11 mouse cellular contexts compared by ENCODE assay signal in genomic region chr17:87200134-87200533, GRCm38 (mm10).
DNase-seq lines count a peak whose midpoint lies in the region; ATAC-seq lines count a peak whose summit lies in the region.
"Had no signal": no experiment of that assay in that cellular context is flagged by ENCODE, and none has a peak within 500 bp of the region (broad histone marks: within the 10 kb centered on the region; RNA-seq: fewer than 3 reads in every experiment).

No protein-coding gene starts in this region.

- H3K27ac ChIP-seq in heart, embryonic 10.5 days, result peak overlapping the region; percentile 59; the same call in 1 of the 2 replicates
- H3K27ac ChIP-seq in kidney, embryonic 15.5 days, result peak overlapping the region; percentile 89
- peak overlapping the region; percentile 79 for H3K27ac ChIP-seq in limb, embryonic 15.5 days
- H3K27ac ChIP-seq: layer of hippocampus, adult 2 months; liver, embryonic 14.5 days had no signal

- no peak for DNase-seq in heart, embryonic 10.5 days (ENCODE audit: low spot score)
- no peak for DNase-seq in heart, postnatal 10 days
- DNase-seq in kidney, adult 11 months, result no peak
- peak; percentile 44 for DNase-seq in NIH3T3 (ENCODE audit: low read depth)
- DNase-seq in frontal cortex, postnatal 36 days (ENCODE audit: low spot score in 2 of 2), result no peak
- DNase-seq in layer of hippocampus, postnatal 36 days, result no peak
- DNase-seq: spleen, adult 18-20 months had no signal

- H3K4me1 ChIP-seq in heart, embryonic 10.5 days, result peaks cover 47% of the 10 kb centered on the region
- H3K4me1 ChIP-seq in kidney, embryonic 15.5 days, result peaks cover 61% of the 10 kb centered on the region
- peaks cover 48% of the 10 kb centered on the region for H3K4me1 ChIP-seq in limb, embryonic 15.5 days

- no peak for ATAC-seq in kidney, embryonic 15.5 days (replicated peaks; ENCODE audit: low FRiP score)
- no peak for ATAC-seq in limb, embryonic 15.5 days (ENCODE audit: insufficient number of reproducible peaks, low FRiP score, low TSS enrichment, low read depth)

- no peak overlapping the region for H3K9ac ChIP-seq in kidney, embryonic 15.5 days
- H3K9ac ChIP-seq in limb, embryonic 15.5 days, result no peak overlapping the region
- H3K9ac ChIP-seq: liver, embryonic 14.5 days had no signal

- no peak overlapping the region for H3K4me3 ChIP-seq in heart, embryonic 10.5 days
- no peak overlapping the region for H3K4me3 ChIP-seq in kidney, embryonic 15.5 days (replicated peaks)
- H3K4me3 ChIP-seq in limb, embryonic 15.5 days, result no peak overlapping the region
- H3K4me3 ChIP-seq: layer of hippocampus, adult 2 months had no signal

- no peaks in the 10 kb centered on the region for H3K36me3 ChIP-seq in heart, embryonic 10.5 days
- no peaks in the 10 kb centered on the region for H3K36me3 ChIP-seq in kidney, embryonic 15.5 days
- H3K36me3 ChIP-seq in limb, embryonic 15.5 days, result no peaks in the 10 kb centered on the region

- 83% methylated on average over 2 of the region's 2 CpGs for WGBS in heart, embryonic 10.5 days
- 72% methylated on average over 2 of the region's 2 CpGs for WGBS in kidney, embryonic 15.5 days
- 91% methylated on average over 2 of the region's 2 CpGs for WGBS in limb, embryonic 15.5 days

- no peaks in the 10 kb centered on the region for H3K27me3 ChIP-seq in heart, embryonic 10.5 days (ENCODE audit: insufficient read depth, poor library complexity, severe bottlenecking)
- no peaks in the 10 kb centered on the region for H3K27me3 ChIP-seq in kidney, embryonic 15.5 days
- H3K27me3 ChIP-seq in limb, embryonic 15.5 days, result no peaks in the 10 kb centered on the region

- intact Hi-C loops in heart, postnatal 10 days (cut with DNase I), result no loop called here

- H3K4me2 ChIP-seq in kidney, embryonic 15.5 days, result no peak overlapping the region
- no peak overlapping the region for H3K4me2 ChIP-seq in limb, embryonic 15.5 days

- no peaks in the 10 kb centered on the region for H3K9me3 ChIP-seq in heart, embryonic 10.5 days
- H3K9me3 ChIP-seq in kidney, embryonic 15.5 days (replicated peaks), result no peaks in the 10 kb centered on the region
- H3K9me3 ChIP-seq in limb, embryonic 15.5 days, result no peaks in the 10 kb centered on the region
